Mouse (Mus musculus) midbrain, embryonic 14.5 days (tissue): ENCODE results near the gene Txnip. TPM values are rescaled to one million over a fixed set of nuclear protein-coding genes. Genes with fewer than 3 reads are reported as not detected.

Source experiments
- ATAC-seq: fragments of 200-750 bp; cut with Nextera tagmentation; 2 replicates; pipeline ENCODE4 v1.8.0; 2017; ENCODE audit warnings: moderate number of reproducible peaks, moderate library complexity; ENCODE audit not compliant: low FRiP score, low TSS enrichment
- DNase-seq: peaks from one replicate; pipeline ENCODE4 v3.0.0-alpha.2; 2015
- H3K27ac ChIP-seq: fragments of 300-500 bp; sonication (generic); replicated peaks from 2 replicates; pipeline ENCODE4 v1.5.1; 2014; ENCODE audit warnings: mild to moderate bottlenecking, low read depth, low read length, moderate library complexity
- H3K27me3 ChIP-seq: fragments of 300-500 bp; sonication (generic); 2 replicates; pipeline ENCODE4 v1.6.1; 2014; ENCODE audit warnings: low read length, control low read depth, mixed read lengths; ENCODE audit not compliant: control insufficient read depth, insufficient read depth
- H3K36me3 ChIP-seq: fragments of 300-500 bp; sonication (generic); 2 replicates; pipeline ENCODE4 v1.6.1; 2014; ENCODE audit warnings: low read length, control low read depth; ENCODE audit not compliant: control insufficient read depth, insufficient read depth
- H3K4me1 ChIP-seq: fragments of 300-500 bp; sonication (generic); 2 replicates; pipeline ENCODE4 v1.6.1; 2014; ENCODE audit warnings: mild to moderate bottlenecking, antibody characterized with exemption, low read length, control low read depth; ENCODE audit not compliant: control insufficient read depth, insufficient read depth
- H3K4me2 ChIP-seq: fragments of 300-500 bp; sonication (generic); 2 replicates; pipeline ENCODE4 v1.6.1; 2014; ENCODE audit warnings: mild to moderate bottlenecking, low read length, moderate library complexity
- H3K4me3 ChIP-seq: fragments of 300-500 bp; sonication (generic); replicated peaks from 2 replicates; pipeline ENCODE4 v1.5.1; 2014; ENCODE audit warnings: low read depth, low read length
- H3K9ac ChIP-seq: fragments of 300-500 bp; sonication (generic); replicated peaks from 2 replicates; pipeline ENCODE4 v1.6.1; 2014; ENCODE audit warnings: mild to moderate bottlenecking, low read length, moderate library complexity
- H3K9me3 ChIP-seq: fragments of 300-500 bp; sonication (generic); 2 replicates; pipeline ENCODE4 v1.6.1; 2016; ENCODE audit warnings: low read length, control low read depth, mixed read lengths; ENCODE audit not compliant: control insufficient read depth
- WGBS: fragments of 180-500 bp; shearing (Covaris S2); extraction: QIAGEN DNeasy Blood & Tissue Kit; methylation state at CpG from one replicate; pipeline ENCODE4 v1.1.7; 2014; 5-methylcytosine and 5-hydroxymethylcytosine counted together
- polyA plus RNA-seq: library from polyadenylated mRNA; unstranded; fragments of >200 nt; fragmentation: Nextera tagmentation; extraction: Ambion mirVana; gene quantifications from 2 replicates; pipeline ENCODE4 v1.2.1, GENCODE M21; 2014

Gene Txnip
- polyA plus RNA-seq, 1 experiment from 2014 or later: 60.1 TPM

DNA sequence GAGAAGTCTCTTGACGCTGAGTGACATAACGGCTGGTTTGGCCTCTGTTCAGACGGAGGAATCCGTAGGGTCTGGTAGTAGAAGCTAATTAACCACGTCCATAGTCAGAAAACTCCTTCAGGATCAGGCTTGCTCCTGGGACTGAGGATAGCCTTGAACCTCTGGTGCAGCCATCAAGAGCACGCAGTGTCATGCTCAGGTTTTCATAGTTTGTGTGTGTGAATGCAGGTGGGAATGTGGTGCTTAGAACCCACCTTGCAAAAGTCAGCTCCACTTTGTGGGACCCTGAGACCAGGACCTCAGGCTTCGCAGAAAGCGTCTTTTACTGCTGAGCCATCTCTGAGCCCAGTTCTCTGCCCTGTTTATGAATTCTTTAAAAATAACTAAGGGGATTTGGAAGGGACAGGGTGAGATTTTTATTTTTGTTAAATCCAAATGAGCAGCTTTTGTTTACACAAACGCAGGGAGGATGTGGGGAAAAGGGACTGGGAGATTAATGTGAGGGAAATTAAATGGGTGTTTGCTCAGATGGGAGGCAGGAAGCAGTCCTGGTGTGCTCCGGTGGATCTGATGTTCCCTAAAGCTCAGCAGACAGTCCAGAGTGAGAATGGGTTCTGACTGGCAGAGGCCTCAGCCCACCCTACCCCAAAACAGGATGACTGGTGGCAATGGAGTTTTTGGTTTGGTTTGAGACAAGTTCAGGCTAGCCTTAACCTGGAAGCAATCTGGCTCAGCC, 4.4 kb downstream of the Txnip start:
- H3K27ac ChIP-seq: 0 out of 2 replicates have a peak overlapping the region, but pooled peaks have one; percentile 37
- H3K4me1 ChIP-seq: peaks cover 33% of the 10 kb centered on the region
- no peaks in the 10 kb centered on the region for H3K27me3 ChIP-seq
- no peaks in the 10 kb centered on the region for H3K9me3 ChIP-seq
- no peak overlapping the region for H3K4me3 ChIP-seq
- DNase-seq (no peak), ATAC-seq (no peak)
- peaks cover 22% of the 10 kb centered on the region for H3K36me3 ChIP-seq
- WGBS: 57% methylated on average over 10 of the region's 10 CpGs
- H3K9ac ChIP-seq: no peak overlapping the region
- no peak overlapping the region for H3K4me2 ChIP-seq

DNA sequence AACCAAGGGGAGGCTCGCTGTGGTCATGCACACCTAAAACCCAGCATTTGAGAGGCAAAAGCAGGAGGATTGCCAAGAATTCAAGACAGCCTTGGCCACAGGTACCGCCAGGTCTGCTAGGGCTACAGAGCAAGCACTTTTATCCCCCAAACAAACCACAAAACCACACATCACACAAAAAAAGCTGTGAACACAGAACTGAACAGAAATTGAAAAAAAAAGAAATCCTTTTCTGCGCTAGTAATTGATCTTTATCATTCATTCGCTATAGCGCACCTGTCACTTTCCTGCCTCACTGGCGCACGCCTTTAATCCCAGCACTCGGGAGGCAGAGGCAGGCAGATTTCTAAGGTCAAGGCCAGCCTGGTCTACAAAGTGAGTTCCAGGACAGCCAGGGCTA, 5.5 kb downstream of the Txnip start:
- Histone ChIP-seq H3K9ac (no peak overlapping the region), H3K4me1 (peaks cover 33% of the 10 kb centered on the region), H3K27ac (no peak overlapping the region), H3K4me3 (no peak overlapping the region), H3K36me3 (peaks cover 22% of the 10 kb centered on the region), H3K4me2 (no peak overlapping the region), H3K9me3 (no peaks in the 10 kb centered on the region), H3K27me3 (no peaks in the 10 kb centered on the region)
- DNase-seq (no peak), ATAC-seq (no peak)
- WGBS: 94% methylated on average over 8 of the region's 8 CpGs

DNA sequence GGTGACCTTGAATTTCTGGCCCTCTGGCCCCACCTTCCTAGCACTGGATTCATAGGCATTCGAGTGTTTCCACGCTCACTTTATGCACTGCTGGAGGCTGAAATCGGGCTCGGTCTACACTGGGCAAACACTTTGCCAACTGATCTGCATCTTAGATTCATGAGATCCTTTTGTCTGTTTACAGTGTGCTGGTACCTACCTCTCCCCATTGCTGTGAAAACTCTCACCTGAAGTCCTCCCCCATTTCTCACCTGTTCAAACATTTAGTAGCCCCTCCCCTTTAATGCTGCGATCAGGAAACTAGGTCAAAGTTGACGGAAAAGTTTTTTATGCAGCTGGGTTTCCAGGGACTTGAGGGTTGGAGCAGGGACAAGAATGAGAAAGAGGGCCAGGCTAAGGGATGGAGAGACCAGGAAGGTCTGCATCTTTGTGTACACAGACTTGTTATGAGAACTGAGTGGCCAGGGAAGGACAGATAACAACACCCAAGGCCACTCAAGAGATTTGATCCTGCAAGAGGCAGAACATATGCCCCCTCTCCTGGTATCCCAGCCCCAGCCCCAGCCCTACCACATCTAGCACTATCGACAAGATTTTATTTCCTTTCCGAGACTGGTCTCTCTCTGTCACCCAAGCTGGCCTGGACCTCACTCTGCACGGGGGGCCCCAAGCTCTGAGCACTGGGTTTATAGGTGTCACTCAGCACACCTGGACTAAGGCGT, 6.3 kb downstream of the Txnip start:
- peaks cover 27% of the 10 kb centered on the region for H3K4me1 ChIP-seq
- no peak overlapping the region for H3K9ac ChIP-seq
- H3K27me3 ChIP-seq: no peaks in the 10 kb centered on the region
- 83% methylated on average over 10 of the region's 10 CpGs for WGBS
- peaks cover 22% of the 10 kb centered on the region for H3K36me3 ChIP-seq
- DNase-seq: no peak
- no peak overlapping the region for H3K4me3 ChIP-seq
- H3K9me3 ChIP-seq: no peaks in the 10 kb centered on the region
- no peak for ATAC-seq
- H3K27ac ChIP-seq: no peak overlapping the region
- H3K4me2 ChIP-seq: no peak overlapping the region

DNA sequence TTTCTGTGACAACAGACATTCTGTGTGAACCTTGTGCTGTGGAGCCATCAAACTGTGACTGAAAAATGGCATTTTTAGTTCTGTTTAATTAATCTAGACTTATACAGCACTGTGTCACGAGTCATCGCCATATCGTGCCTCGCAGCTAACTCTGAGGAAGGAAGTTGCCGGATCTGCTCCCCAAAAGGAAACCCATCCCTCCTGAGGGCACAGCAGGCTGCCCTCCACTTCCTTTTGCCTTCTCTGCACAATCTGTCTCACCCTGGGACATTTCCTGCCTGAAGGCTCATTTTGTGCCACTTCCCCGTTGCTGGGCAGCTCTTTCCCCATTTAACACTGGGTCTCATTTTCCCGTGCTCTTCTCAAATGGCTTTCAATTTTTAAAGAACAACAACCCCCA, 6.9 kb downstream of the Txnip start:
- Histone ChIP-seq H3K4me3 (no peak overlapping the region), H3K4me2 (no peak overlapping the region), H3K9ac (no peak overlapping the region), H3K27ac (no peak overlapping the region), H3K9me3 (no peaks in the 10 kb centered on the region), H3K36me3 (peaks cover 20% of the 10 kb centered on the region), H3K27me3 (no peaks in the 10 kb centered on the region), H3K4me1 (peaks cover 21% of the 10 kb centered on the region)
- no peak for DNase-seq
- WGBS: 84% methylated on average over 7 of the region's 7 CpGs
- ATAC-seq: no peak

DNA sequence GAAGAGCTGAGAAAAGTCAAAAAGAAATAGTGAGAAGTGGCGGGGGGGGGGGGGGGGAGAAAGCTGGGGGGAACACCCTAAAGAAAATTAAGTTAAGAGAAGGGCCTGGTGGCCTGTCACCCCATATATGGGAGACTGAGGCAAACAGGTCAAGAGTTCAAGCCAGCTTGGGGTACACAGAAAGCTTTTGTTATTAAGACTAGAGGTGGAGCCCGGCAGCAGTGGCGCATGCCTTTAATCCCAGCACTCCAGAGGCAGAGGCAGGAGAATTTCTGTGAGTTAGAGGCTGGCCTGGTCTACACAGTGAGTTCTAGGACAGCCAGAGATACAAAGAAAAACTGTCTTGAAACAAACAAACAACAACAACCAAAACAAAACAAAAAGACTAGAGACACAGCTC, 7.3 kb downstream of the Txnip start:
- peaks cover 15% of the 10 kb centered on the region for H3K36me3 ChIP-seq
- 90% methylated on average over 3 of the region's 3 CpGs for WGBS
- no peak overlapping the region for H3K9ac ChIP-seq
- H3K4me3 ChIP-seq: no peak overlapping the region
- no peak overlapping the region for H3K27ac ChIP-seq
- H3K9me3 ChIP-seq: no peaks in the 10 kb centered on the region
- DNase-seq (no peak), ATAC-seq (no peak)
- no peak overlapping the region for H3K4me2 ChIP-seq
- peaks cover 16% of the 10 kb centered on the region for H3K4me1 ChIP-seq
- no peaks in the 10 kb centered on the region for H3K27me3 ChIP-seq

DNA sequence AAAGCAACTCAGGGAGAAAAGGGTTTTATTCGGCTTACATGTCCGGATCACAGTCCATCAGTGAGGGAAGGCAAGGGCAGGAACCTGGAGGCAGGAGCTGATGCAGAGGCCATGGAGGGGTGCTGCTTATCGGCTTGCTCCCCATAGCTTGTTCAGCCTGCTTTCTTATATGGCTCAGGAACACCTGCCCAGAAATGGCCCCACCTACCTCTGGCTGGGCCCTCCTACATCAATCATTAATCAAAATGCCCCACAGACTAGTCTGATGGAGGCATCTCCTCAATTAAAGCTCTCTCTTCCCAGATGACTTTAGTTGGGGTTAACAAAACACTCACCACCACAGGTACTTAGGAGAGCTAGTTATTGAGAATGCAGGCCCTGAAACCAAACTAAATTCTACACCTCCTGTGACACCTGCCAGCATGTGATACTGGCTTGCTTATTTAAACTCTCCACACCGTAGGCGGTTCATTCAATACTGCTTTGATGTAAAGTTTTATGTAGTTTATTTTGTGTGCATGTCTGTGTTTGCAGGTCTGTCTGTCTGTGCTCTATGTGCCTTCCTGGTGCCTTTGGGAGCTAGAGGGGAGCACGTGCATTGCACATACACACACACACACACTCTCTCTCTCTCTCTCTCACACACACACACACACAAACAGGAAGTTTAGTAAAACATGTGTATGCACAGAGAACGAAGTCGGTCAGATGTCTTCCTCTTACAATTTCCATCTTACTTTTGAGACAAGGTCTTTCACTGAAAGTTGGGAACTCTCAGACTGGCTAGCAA, 9.1 kb downstream of the Txnip start:
- Histone ChIP-seq H3K4me2 (no peak overlapping the region), H3K9ac (no peak overlapping the region), H3K9me3 (no peaks in the 10 kb centered on the region), H3K36me3 (no peaks in the 10 kb centered on the region), H3K4me1 (0 out of 2 replicates have a peak, but pooled peaks cover 3% of the 10 kb centered on the region), H3K27me3 (no peaks in the 10 kb centered on the region), H3K27ac (no peak overlapping the region), H3K4me3 (no peak overlapping the region)
- no peak for DNase-seq
- 85% methylated on average over 8 of the region's 8 CpGs for WGBS
- ATAC-seq: no peak

DNA sequence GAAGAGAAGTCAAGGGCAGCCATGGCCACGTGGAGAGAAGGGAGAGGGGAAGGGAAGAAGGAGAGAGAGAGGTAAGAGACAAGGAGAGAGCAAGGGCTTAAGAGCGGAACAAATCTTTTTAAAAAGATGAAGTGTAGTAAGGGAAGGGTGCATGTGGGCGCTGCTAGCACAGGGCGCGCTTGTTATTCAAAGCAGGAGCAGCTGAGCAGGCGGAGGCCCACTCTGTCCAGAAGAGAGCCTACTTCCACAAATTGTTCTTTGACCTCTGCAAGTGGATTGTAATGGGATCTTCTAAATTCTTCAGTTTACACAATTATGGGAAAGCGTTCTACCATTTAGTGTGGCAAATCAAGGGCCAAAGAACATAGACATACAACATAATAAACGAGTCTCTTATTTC, 10.8 kb downstream of the Txnip start:
- no peaks in the 10 kb centered on the region for H3K4me1 ChIP-seq
- H3K36me3 ChIP-seq: no peaks in the 10 kb centered on the region
- H3K27me3 ChIP-seq: no peaks in the 10 kb centered on the region
- no peak overlapping the region for H3K27ac ChIP-seq
- H3K9ac ChIP-seq: no peak overlapping the region
- 50% methylated on average over 8 of the region's 8 CpGs for WGBS
- no peak for DNase-seq
- no peaks in the 10 kb centered on the region for H3K9me3 ChIP-seq
- no peak for ATAC-seq
- no peak overlapping the region for H3K4me2 ChIP-seq
- H3K4me3 ChIP-seq: no peak overlapping the region

DNA sequence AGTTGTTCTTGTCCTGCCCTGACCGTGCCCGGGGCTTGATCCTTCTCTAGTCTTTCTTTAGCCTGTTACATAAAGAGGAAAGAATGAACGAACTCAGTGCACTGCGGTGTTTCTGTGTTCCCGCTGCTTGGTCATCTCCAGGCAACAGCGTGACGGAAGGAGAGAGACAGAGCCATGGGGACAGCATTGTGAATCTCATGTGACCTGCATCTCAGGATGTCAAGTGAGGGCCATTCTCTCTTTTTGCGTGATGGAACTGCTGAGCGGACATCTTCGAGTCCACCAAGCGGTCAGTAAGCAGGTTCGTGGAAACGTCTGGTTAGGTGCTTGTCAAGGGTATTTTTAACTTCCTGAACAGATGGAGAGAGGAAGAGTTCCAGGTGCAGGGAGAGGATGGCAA, 11.7 kb downstream of the Txnip start:
- DNase-seq (no peak), ATAC-seq (no peak)
- H3K4me1 ChIP-seq: no peaks in the 10 kb centered on the region
- no peaks in the 10 kb centered on the region for H3K36me3 ChIP-seq
- H3K27ac ChIP-seq: no peak overlapping the region
- no peak overlapping the region for H3K9ac ChIP-seq
- 86% methylated on average over 13 of the region's 13 CpGs for WGBS
- H3K4me3 ChIP-seq: no peak overlapping the region
- no peaks in the 10 kb centered on the region for H3K9me3 ChIP-seq
- no peak overlapping the region for H3K4me2 ChIP-seq
- H3K27me3 ChIP-seq: no peaks in the 10 kb centered on the region
